Mouse (Mus musculus) G1E (cell line): ENCODE results near the gene Cars2.

Source experiments
- CTCF ChIP-seq: IDR thresholded peaks from 2 replicates; pipeline ENCODE4 v1.5.1; 2012; ENCODE audit warnings: low read depth, low read length, inconsistent platforms, mixed read lengths
- TAL1 ChIP-seq: conservative IDR thresholded peaks from 2 replicates; pipeline ENCODE4 v1.6.1; 2012; ENCODE audit warnings: low read depth, low read length, inconsistent platforms, mixed read lengths

DNA sequence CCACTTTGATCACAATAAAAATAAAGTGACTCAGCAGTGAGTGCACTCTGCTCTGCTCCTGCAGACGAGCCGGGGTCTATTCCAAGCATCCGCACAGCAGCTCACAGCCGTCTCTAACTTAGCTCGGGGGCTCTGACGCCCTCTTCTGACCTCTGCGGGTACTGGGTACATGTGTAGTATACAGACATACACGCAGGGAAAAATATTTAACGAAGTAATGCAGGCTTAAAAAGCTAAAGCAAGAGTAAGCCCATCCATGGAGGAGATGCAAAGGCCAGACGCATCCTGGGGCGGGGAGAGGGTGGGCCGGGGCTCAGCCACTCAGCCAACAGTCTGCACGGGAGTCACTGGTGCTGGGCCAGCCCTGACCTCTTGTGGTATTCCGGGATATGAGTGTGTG, 44.5 kb downstream of the Cars2 start:
- no peak for TF ChIP-seq CTCF
- TF ChIP-seq TAL1 = no peak
